Mouse (Mus musculus) CH12.LX (cell line): Measurements from ENCODE around the gene Trip4. TPM values are rescaled to one million over a fixed set of nuclear protein-coding genes. Genes with fewer than 3 reads are reported as not detected.

ENCODE experiments used
- DNase-seq: peaks from one replicate; pipeline ENCODE4 v3.0.0-alpha.2; 2013; ENCODE audit errors: extremely low read depth
- H3K27ac ChIP-seq: 2 replicates; pipeline ENCODE4 v1.5.1; 2012; ENCODE audit warnings: low read depth, mild to moderate bottlenecking, control low read depth, moderate library complexity; ENCODE audit not compliant: insufficient read depth
- H3K27me3 ChIP-seq: replicated peaks from 2 replicates; pipeline ENCODE3; 2012; ENCODE audit warnings: inconsistent platforms
- H3K36me3 ChIP-seq, 2 experiments: replicated peaks in 1 of 2; 2 replicates each; pipeline versions ENCODE3 to v1.6.1; 2012; ENCODE audit warnings: inconsistent platforms in 1 of 2, low read length in 1 of 2, mild to moderate bottlenecking in 1 of 2, mixed read lengths in 1 of 2, moderate library complexity in 1 of 2; ENCODE audit not compliant: control insufficient read depth in 1 of 2, insufficient read depth in 1 of 2
- H3K4me1 ChIP-seq, 2 experiments: 2 replicates each; pipeline ENCODE4 v1.6.1; 2012; ENCODE audit warnings: inconsistent platforms in 1 of 2, moderate library complexity in 1 of 2; ENCODE audit not compliant: insufficient read depth in 2 of 2, control insufficient read depth in 1 of 2
- H3K4me2 ChIP-seq: 2 replicates; pipeline ENCODE4 v1.6.1; 2012; ENCODE audit warnings: low read depth, mild to moderate bottlenecking, control low read depth; ENCODE audit not compliant: poor library complexity, insufficient read depth, severe bottlenecking
- H3K4me3 ChIP-seq, 3 experiments: fragments of 150-350 bp in 1 of 3; sonication (generic) in 1 of 3; replicated peaks in 1 of 3; 2 replicates each; pipeline versions ENCODE3 to v1.5.1; 2011 to 2012; ENCODE audit warnings: low read depth in 2 of 3, low read length in 2 of 3, mild to moderate bottlenecking in 2 of 3, moderate library complexity in 2 of 3, control low read depth in 1 of 3, improper control_type of control experiment in 1 of 3, inconsistent platforms in 1 of 3, mixed read lengths in 1 of 3; ENCODE audit not compliant: poor library complexity in 1 of 3
- H3K79me2 ChIP-seq: replicated peaks from 2 replicates; pipeline ENCODE4 v1.6.1; 2012; ENCODE audit warnings: mild to moderate bottlenecking, moderate library complexity; ENCODE audit not compliant: control insufficient read depth, poor library complexity, insufficient read depth, severe bottlenecking; ENCODE audit errors: extremely low read depth
- H3K9ac ChIP-seq: 2 replicates; pipeline ENCODE4 v1.6.1; 2012; ENCODE audit warnings: low read depth, mild to moderate bottlenecking, control low read depth, moderate library complexity; ENCODE audit not compliant: insufficient read depth
- H3K9me3 ChIP-seq: replicated peaks from 2 replicates; pipeline ENCODE3; 2012; ENCODE audit warnings: low read length, inconsistent platforms, mixed read lengths
- BHLHE40 ChIP-seq: IDR thresholded peaks from 2 replicates; pipeline ENCODE4 v1.6.1; 2011; ENCODE audit warnings: mild to moderate bottlenecking, low read depth, low read length, improper control_type of control experiment
- CHD1 ChIP-seq: IDR thresholded peaks from 2 replicates; pipeline ENCODE4 v1.6.1; 2012; ENCODE audit warnings: low read depth, low read length, improper control_type of control experiment, inconsistent platforms
- CHD2 ChIP-seq: IDR thresholded peaks from 2 replicates; pipeline ENCODE4 v1.6.1; 2011; ENCODE audit warnings: low read length, improper control_type of control experiment
- CTCF ChIP-seq, 2 experiments: IDR thresholded peaks in 1 of 2; conservative IDR thresholded peaks in 1 of 2; 2 replicates each; pipeline ENCODE4 v1.5.1; 2011 to 2012; ENCODE audit warnings: low read depth in 2 of 2, low read length in 2 of 2, improper control_type of control experiment in 1 of 2, inconsistent platforms in 1 of 2, mild to moderate bottlenecking in 1 of 2, moderate library complexity in 1 of 2
- E2F4 ChIP-seq: IDR thresholded peaks from 2 replicates; pipeline ENCODE4 v1.6.1; 2011; ENCODE audit warnings: low read depth, low read length, improper control_type of control experiment; ENCODE audit not compliant: insufficient replicate concordance
- EP300 ChIP-seq: IDR thresholded peaks from 2 replicates; pipeline ENCODE4 v1.6.1; 2011; ENCODE audit warnings: low read length, improper control_type of control experiment
- GABPA ChIP-seq: IDR thresholded peaks from 2 replicates; pipeline ENCODE4 v1.6.1; 2012; ENCODE audit warnings: low read depth, low read length, improper control_type of control experiment, inconsistent platforms; ENCODE audit not compliant: insufficient replicate concordance
- HCFC1 ChIP-seq: IDR thresholded peaks from 2 replicates; pipeline ENCODE4 v1.6.1; 2012; ENCODE audit warnings: low read depth, mild to moderate bottlenecking, inconsistent platforms, low read length, improper control_type of control experiment
- IRF4 ChIP-seq: IDR thresholded peaks from 2 replicates; pipeline ENCODE4 v1.6.1; 2014; ENCODE audit warnings: low read depth, mild to moderate bottlenecking, inconsistent platforms, low read length, improper control_type of control experiment
- JUN ChIP-seq: IDR thresholded peaks from 2 replicates; pipeline ENCODE4 v1.6.1; 2011; ENCODE audit warnings: low read depth, mild to moderate bottlenecking, low read length, improper control_type of control experiment, moderate library complexity; ENCODE audit not compliant: insufficient read depth
- MAX ChIP-seq: IDR thresholded peaks from 2 replicates; pipeline ENCODE4 v1.6.1; 2011; ENCODE audit warnings: low read length, improper control_type of control experiment
- MAZ ChIP-seq: IDR thresholded peaks from 2 replicates; pipeline ENCODE4 v1.6.1; 2012; ENCODE audit warnings: low read depth, mild to moderate bottlenecking, inconsistent platforms, low read length, improper control_type of control experiment, moderate library complexity
- MEF2A ChIP-seq: IDR thresholded peaks from 2 replicates; pipeline ENCODE4 v1.6.1; 2014; ENCODE audit warnings: low read depth, mild to moderate bottlenecking, inconsistent platforms, low read length, improper control_type of control experiment, borderline replicate concordance
- MXI1 ChIP-seq: IDR thresholded peaks from 2 replicates; pipeline ENCODE4 v1.6.1; 2011; ENCODE audit warnings: mild to moderate bottlenecking, low read depth, low read length, improper control_type of control experiment
- MYC ChIP-seq: IDR thresholded peaks from 2 replicates; pipeline ENCODE4 v1.6.1; 2011; ENCODE audit warnings: low read depth, mild to moderate bottlenecking, improper control_type of control experiment, low read length
- NRF1 ChIP-seq: IDR thresholded peaks from 2 replicates; pipeline ENCODE4 v1.6.1; 2014; ENCODE audit warnings: low read depth, mild to moderate bottlenecking, inconsistent platforms, low read length, improper control_type of control experiment, moderate library complexity
- PAX5 ChIP-seq: IDR thresholded peaks from 2 replicates; pipeline ENCODE4 v1.6.1; 2012; ENCODE audit warnings: low read length, inconsistent platforms, mixed read lengths
- POLR2A ChIP-seq: IDR thresholded peaks from 2 replicates; pipeline ENCODE4 v1.6.1; 2011; ENCODE audit warnings: low read depth, mild to moderate bottlenecking, improper control_type of control experiment, low read length
- POLR2AphosphoS2 ChIP-seq: IDR thresholded peaks from 2 replicates; pipeline ENCODE4 v1.6.1; 2011; ENCODE audit warnings: low read depth, low read length, improper control_type of control experiment
- TBP ChIP-seq: conservative IDR thresholded peaks from 2 replicates; pipeline ENCODE4 v1.6.1; 2011; ENCODE audit warnings: low read depth, low read length, improper control_type of control experiment
- UBTF ChIP-seq: IDR thresholded peaks from 2 replicates; pipeline ENCODE4 v1.6.1; 2012; ENCODE audit warnings: low read depth, mild to moderate bottlenecking, inconsistent platforms, low read length, improper control_type of control experiment, moderate library complexity
- USF2 ChIP-seq: conservative IDR thresholded peaks from 2 replicates; pipeline ENCODE4 v1.6.1; 2011; ENCODE audit warnings: low read depth, low read length, improper control_type of control experiment
- ZC3H11A ChIP-seq: IDR thresholded peaks from 2 replicates; pipeline ENCODE4 v1.6.1; 2012; ENCODE audit warnings: low read depth, mild to moderate bottlenecking, inconsistent platforms, low read length, improper control_type of control experiment
- ZKSCAN1 ChIP-seq: IDR thresholded peaks from 2 replicates; pipeline ENCODE4 v1.6.1; 2012; ENCODE audit warnings: low read depth, inconsistent platforms, low read length, improper control_type of control experiment, borderline replicate concordance
- ZMIZ1 ChIP-seq: IDR thresholded peaks from 2 replicates; pipeline ENCODE4 v1.6.1; 2012; ENCODE audit warnings: low read depth, mild to moderate bottlenecking, inconsistent platforms, low read length, improper control_type of control experiment
- dilution Hi-C: fragments of 300-500 bp; cut with MboI; formaldehyde crosslinking; loops from 2 replicates; pipeline ENCODE4 v1.14.3; 2020; ENCODE audit warnings: low sequenced_read_pairs; ENCODE audit not compliant: extremely low pct_unique_long_range_greater_than_20kb, extremely low pct_ligation_motif_present
- in situ Hi-C: fragments of 300-500 bp; cut with MboI; formaldehyde crosslinking; loops from 3 replicates; pipeline ENCODE4 v1.14.3; 2019; ENCODE audit warnings: low sequenced_read_pairs, low pct_ligation_motif_present, low pct_unique_long_range_greater_than_20kb, mixed read lengths
- polyA plus RNA-seq: library from polyadenylated mRNA; unstranded; fragments of >175 nt; gene quantifications from 2 replicates; pipeline ENCODE4 v1.2.1, GENCODE M21; 2012; ENCODE audit warnings: low read depth; ENCODE audit not compliant: insufficient read length
- total RNA-seq, 2 experiments: library from RNA; depleted of rRNA; stranded (reverse); fragments of 300-350 nt in 1 of 2; fragments of >200 nt in 1 of 2; gene quantifications; 2 replicates each; pipeline ENCODE4 v1.2.3; 2012 to 2014

The Trip4 gene
- total and polyA plus RNA-seq, 3 experiments = 12.0 to 15.4 (median 14.4) TPM

DNA sequence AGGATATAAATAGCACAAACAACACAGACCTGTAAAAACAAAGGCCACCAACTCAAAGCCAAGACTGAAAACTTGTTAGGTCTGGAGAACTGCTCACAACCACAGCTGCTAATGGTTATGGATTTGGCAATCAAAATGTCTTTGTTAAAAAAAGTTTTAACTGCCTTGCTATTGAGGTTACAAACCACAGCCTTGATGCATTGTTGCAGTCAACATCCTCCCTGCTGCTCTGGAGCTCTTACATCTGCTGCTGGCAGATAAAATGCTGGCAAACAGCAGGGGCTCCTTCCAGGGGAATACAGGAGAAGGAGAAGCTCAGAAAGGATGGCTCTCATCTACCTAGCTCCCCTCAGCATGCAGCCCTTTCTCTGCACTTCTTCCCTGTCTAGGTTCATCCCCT, 60.4 kb downstream of the Trip4 start:
- dilution Hi-C loops = no loop called here
- H3K36me3 ChIP-seq = peaks cover 4 to 26% of the 10 kb centered on the region in 2 experiments
- in situ Hi-C loops = loop anchor here (5.0 to 10.0 kb wide), 2 partner anchors 151 to 243 kb away; no protein-coding TSS in a partner anchor
- no peak overlapping the region for H3K9ac ChIP-seq
- no peaks in the 10 kb centered on the region for H3K79me2 ChIP-seq
- H3K4me2 ChIP-seq = no peak overlapping the region
- H3K4me1 ChIP-seq = peaks cover 0 to 6% of the 10 kb centered on the region in 2 experiments; a peak in 1 of 4 replicates
- H3K27me3 ChIP-seq = no peaks in the 10 kb centered on the region
- no peak for DNase-seq
- no peak overlapping the region for H3K4me3 ChIP-seq
- no peaks in the 10 kb centered on the region for H3K9me3 ChIP-seq
- TF ChIP-seq MAZ = no peak
- TF ChIP-seq PAX5 = no peak
- no peak for TF ChIP-seq E2F4
- TF ChIP-seq POLR2A = no peak
- TF ChIP-seq JUN = no peak
- no peak for TF ChIP-seq BHLHE40
- no peak for TF ChIP-seq CHD1
- no peak for TF ChIP-seq EP300
- no peak for TF ChIP-seq HCFC1
- no peak for TF ChIP-seq NRF1
- TF ChIP-seq USF2 = no peak
- TF ChIP-seq MXI1 = no peak
- no peak for TF ChIP-seq CHD2
- TF ChIP-seq GABPA = no peak
- TF ChIP-seq UBTF = no peak
- TF ChIP-seq POLR2AphosphoS2 = no peak
- TF ChIP-seq MYC = no peak
- no peak for TF ChIP-seq MAX
- TF ChIP-seq ZC3H11A = no peak
- no peak for TF ChIP-seq MEF2A
- TF ChIP-seq, all 38 proteins: peak for 0
- no peak overlapping the region for H3K27ac ChIP-seq

DNA sequence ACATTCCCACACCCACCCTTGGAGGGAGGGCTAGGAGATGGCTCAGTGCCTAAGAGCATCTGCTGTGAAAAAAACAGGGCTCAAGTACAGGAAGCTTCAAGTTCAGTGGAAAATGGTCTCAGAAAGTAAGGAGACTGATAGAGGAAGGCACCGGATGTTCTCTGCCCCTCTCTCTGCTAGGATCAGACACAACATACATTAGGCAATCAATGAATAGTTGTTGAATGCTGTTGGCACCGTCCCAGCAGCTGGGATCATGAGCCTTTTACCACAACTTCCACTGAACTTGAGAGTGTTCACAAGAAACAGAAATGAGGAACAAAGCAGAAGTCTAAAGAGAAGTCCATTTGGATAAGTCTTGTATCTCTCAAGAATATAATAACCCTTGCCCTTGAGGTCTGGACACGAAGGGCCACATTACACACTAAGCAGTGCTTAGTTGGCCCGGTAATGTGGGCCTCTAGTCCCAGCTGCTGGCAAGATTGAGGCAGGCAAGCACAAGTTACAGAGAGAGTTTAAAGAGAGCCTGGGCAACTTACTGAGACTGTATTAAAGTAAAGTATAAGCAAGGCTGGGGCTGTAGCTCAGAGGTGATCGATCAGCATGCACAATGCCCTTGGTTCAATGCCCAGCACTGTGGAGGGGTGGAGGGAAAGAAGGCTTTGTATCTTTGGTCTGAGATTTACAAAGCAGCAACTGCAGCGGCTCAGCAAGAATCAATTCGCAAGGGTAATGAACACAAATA, 64.0 kb downstream of the Trip4 start:
- H3K27me3 ChIP-seq = no peaks in the 10 kb centered on the region
- TF ChIP-seq NRF1 (no peak), ZKSCAN1 (no peak), ZMIZ1 (no peak), GABPA (no peak), BHLHE40 (no peak), IRF4 (no peak), EP300 (no peak), CTCF (conservative IDR thresholded peaks at IDR 0.05 in 1 of 2, IDR thresholded peaks at IDR 0.05 in 1 of 2; ENCODE audit: low read depth in 2 of 2, low read length in 2 of 2) (no peak), TBP (no peak)
- no peak overlapping the region for H3K4me3 ChIP-seq
- dilution Hi-C loops = no loop called here
- no peaks in the 10 kb centered on the region for H3K4me1 ChIP-seq
- no peaks in the 10 kb centered on the region for H3K9me3 ChIP-seq
- no peak overlapping the region for H3K9ac ChIP-seq
- DNase-seq = no peak
- in situ Hi-C loops = loop anchor here (5.0 to 10.0 kb wide), 2 partner anchors 147 to 240 kb away; no protein-coding TSS in a partner anchor
- peaks cover 2 to 20% of the 10 kb centered on the region in 2 experiments for H3K36me3 ChIP-seq
- no peak overlapping the region for H3K27ac ChIP-seq
- H3K79me2 ChIP-seq = no peaks in the 10 kb centered on the region
- no peak overlapping the region for H3K4me2 ChIP-seq
